Mouse (Mus musculus): Measurements from ENCODE around the gene Rbfox1. TPM values are rescaled to one million over a fixed set of nuclear protein-coding genes. Genes with fewer than 3 reads are reported as not detected.

Gene Rbfox1
- polyA plus RNA-seq, 1 experiment = not detected

DNA sequence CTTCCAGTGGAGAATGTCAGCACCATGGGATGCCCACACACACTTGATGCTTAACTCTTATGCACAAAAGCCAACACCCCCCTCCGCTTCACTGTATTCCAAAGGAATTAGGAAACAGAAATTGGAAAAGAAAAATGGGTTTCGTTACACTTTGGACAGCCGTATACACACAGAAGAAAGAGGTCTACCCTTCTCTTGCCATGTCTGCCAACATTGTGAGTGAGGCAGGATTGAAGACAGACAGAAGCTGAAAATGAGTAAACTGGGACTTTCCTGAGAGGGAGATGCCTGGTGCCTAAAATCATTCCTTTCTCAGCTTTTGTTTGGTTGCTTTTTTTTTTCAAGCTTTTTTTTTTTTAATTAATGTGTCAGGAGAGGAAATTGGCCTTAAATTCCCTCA, 1000.5 kb downstream of the Rbfox1 start:
- H3K27ac ChIP-seq (ENCODE audit: control insufficient read depth, insufficient read depth, low read depth, low read length, poor library complexity) = no peak overlapping the region
- no peak for TF ChIP-seq POLR2A (IDR thresholded peaks at IDR 0.05; ENCODE audit: borderline replicate concordance, control insufficient read depth, low read depth, low read length)
- TF ChIP-seq CTCF (IDR thresholded peaks at IDR 0.05; ENCODE audit: control insufficient read depth, insufficient read depth, low read length) = no peak
- H3K4me1 ChIP-seq (ENCODE audit: control insufficient read depth, insufficient read depth, low read length) = no peaks in the 10 kb centered on the region
- no peak overlapping the region for H3K4me3 ChIP-seq (replicated peaks; ENCODE audit: control insufficient read depth, low read depth, low read length)
- 82% methylated on average over 3 of the region's 3 CpGs for WGBS

DNA sequence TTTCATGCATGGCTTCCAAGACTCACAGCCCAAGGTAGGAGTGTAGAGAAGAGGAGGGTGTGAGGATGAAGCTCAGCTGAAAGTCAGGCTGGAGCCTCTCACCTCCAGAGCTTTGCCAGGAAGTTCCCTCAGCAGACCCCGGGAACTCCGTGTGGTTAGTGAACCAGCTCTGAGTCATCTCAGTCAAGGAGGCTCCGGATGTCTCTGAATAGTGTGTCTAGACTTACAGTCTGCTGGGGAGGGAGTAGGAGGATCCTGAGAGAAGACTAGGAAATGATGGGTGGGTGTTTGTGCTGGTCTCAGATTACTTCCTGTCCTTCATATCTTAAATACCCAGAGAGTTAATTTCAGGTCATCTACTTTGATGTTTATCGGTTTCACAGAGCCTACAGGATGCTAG, 1004.1 kb downstream of the Rbfox1 start:
- H3K4me1 ChIP-seq (ENCODE audit: control insufficient read depth, insufficient read depth, low read length) = no peaks in the 10 kb centered on the region
- no peak overlapping the region for H3K4me3 ChIP-seq (replicated peaks; ENCODE audit: control insufficient read depth, low read depth, low read length)
- 4% methylated on average over 4 of the region's 4 CpGs for WGBS
- TF ChIP-seq CTCF (IDR thresholded peaks at IDR 0.05; ENCODE audit: control insufficient read depth, insufficient read depth, low read length) (no peak), POLR2A (IDR thresholded peaks at IDR 0.05; ENCODE audit: borderline replicate concordance, control insufficient read depth, low read depth, low read length) (no peak)
- no peak overlapping the region for H3K27ac ChIP-seq (ENCODE audit: control insufficient read depth, insufficient read depth, low read depth, low read length, poor library complexity)

DNA sequence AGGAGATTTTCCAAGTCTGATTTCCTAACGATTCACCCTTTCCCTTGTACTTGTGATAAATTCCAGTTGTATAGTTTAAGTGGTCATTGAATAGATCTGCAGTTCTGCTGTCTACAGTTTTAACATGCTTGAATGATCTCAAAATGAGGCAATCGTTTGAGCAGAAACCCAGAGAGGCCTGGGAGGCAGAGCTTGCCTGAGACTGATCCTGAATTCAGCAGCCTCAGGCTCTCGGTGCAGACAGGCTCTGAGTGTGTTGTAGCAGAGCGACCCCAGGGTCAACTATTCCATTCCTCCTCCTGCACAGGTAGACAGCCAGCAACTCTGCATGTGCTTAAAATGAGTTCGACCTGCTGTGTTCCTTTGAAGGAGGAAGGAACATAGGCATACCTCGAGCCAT, 1012.6 kb downstream of the Rbfox1 start:
- WGBS = 72% methylated on average over 6 of the region's 6 CpGs
- TF ChIP-seq POLR2A (IDR thresholded peaks at IDR 0.05; ENCODE audit: borderline replicate concordance, control insufficient read depth, low read depth, low read length) (no peak), CTCF (IDR thresholded peaks at IDR 0.05; ENCODE audit: control insufficient read depth, insufficient read depth, low read length) (no peak)
- Histone ChIP-seq H3K4me3 (replicated peaks; ENCODE audit: control insufficient read depth, low read depth, low read length) (no peak overlapping the region), H3K27ac (ENCODE audit: control insufficient read depth, insufficient read depth, low read depth, low read length, poor library complexity) (no peak overlapping the region), H3K4me1 (ENCODE audit: control insufficient read depth, insufficient read depth, low read length) (no peaks in the 10 kb centered on the region)

DNA sequence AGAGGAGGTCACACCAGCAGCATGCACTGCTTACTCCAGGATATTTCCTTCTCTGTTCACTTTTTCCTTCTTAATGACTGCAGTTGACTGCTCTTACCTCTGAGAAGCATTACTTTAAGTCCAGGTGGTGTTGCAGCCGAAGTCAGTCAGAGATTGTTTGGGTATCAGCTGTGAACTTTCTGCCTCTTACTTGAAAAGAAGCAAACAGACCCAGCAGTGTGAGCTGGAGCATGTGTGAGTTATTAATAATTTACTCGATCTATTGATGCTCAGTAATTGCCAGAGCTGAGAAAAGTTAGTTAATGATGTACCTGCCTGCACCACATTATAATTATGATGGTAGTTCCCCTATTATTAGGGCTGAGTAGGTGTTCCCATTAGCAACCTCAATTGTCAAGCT, 1014.9 kb downstream of the Rbfox1 start:
- no peak overlapping the region for H3K27ac ChIP-seq (ENCODE audit: control insufficient read depth, insufficient read depth, low read depth, low read length, poor library complexity)
- TF ChIP-seq CTCF (IDR thresholded peaks at IDR 0.05; ENCODE audit: control insufficient read depth, insufficient read depth, low read length) (no peak), POLR2A (IDR thresholded peaks at IDR 0.05; ENCODE audit: borderline replicate concordance, control insufficient read depth, low read depth, low read length) (no peak)
- 61% methylated on average over 2 of the region's 2 CpGs for WGBS
- H3K4me1 ChIP-seq (ENCODE audit: control insufficient read depth, insufficient read depth, low read length) = no peaks in the 10 kb centered on the region
- no peak overlapping the region for H3K4me3 ChIP-seq (replicated peaks; ENCODE audit: control insufficient read depth, low read depth, low read length)

DNA sequence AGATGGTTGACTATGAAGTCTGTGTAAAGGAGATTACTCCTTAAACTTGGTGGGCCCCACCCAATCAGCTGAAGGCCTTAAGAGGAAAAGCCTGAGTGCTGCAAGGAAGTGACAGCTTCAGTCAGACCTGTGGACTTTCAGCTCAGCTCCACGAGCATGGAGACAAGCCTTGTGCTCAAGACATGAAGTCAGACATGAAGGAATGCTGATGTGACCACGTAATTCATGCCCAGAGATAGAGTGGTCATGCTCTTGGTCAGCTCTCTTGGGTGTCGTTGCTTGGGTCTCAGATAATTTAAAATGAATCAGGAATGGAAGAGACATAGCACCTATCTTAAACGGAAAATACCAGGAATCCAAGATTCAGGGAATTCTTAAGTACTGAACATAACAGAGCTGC, 1019.8 kb downstream of the Rbfox1 start:
- TF ChIP-seq POLR2A (IDR thresholded peaks at IDR 0.05; ENCODE audit: borderline replicate concordance, control insufficient read depth, low read depth, low read length) = no peak
- no peak for TF ChIP-seq CTCF (IDR thresholded peaks at IDR 0.05; ENCODE audit: control insufficient read depth, insufficient read depth, low read length)
- WGBS = 50% methylated on average over 4 of the region's 4 CpGs
- H3K4me3 ChIP-seq (replicated peaks; ENCODE audit: control insufficient read depth, low read depth, low read length) = no peak overlapping the region
- no peak overlapping the region for H3K27ac ChIP-seq (ENCODE audit: control insufficient read depth, insufficient read depth, low read depth, low read length, poor library complexity)
- no peaks in the 10 kb centered on the region for H3K4me1 ChIP-seq (ENCODE audit: control insufficient read depth, insufficient read depth, low read length)

DNA sequence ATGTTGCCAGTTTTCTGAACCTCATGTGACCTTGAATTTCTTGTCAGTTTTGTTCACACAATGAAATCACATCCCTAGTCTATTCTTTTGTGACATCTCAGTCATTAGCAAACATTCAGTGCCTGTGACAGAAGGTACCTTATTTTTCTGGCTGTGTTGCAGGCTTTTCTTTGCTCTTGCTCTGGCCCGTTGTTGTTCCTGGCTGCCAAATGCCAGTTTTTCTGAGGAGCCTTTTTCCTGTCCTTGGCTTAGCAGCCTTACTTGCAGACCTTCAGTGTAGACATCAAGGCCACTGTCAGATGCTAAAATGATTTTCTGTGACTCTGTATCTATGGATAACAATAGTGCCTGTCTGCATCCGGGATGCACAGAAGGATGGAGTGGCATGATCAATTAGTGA, 1020.8 kb downstream of the Rbfox1 start:
- H3K27ac ChIP-seq (ENCODE audit: control insufficient read depth, insufficient read depth, low read depth, low read length, poor library complexity) = no peak overlapping the region
- no peak for TF ChIP-seq POLR2A (IDR thresholded peaks at IDR 0.05; ENCODE audit: borderline replicate concordance, control insufficient read depth, low read depth, low read length)
- TF ChIP-seq CTCF (IDR thresholded peaks at IDR 0.05; ENCODE audit: control insufficient read depth, insufficient read depth, low read length) = no peak
- 78% methylated on average over 2 of the region's 2 CpGs for WGBS
- no peaks in the 10 kb centered on the region for H3K4me1 ChIP-seq (ENCODE audit: control insufficient read depth, insufficient read depth, low read length)
- H3K4me3 ChIP-seq (replicated peaks; ENCODE audit: control insufficient read depth, low read depth, low read length) = no peak overlapping the region

DNA sequence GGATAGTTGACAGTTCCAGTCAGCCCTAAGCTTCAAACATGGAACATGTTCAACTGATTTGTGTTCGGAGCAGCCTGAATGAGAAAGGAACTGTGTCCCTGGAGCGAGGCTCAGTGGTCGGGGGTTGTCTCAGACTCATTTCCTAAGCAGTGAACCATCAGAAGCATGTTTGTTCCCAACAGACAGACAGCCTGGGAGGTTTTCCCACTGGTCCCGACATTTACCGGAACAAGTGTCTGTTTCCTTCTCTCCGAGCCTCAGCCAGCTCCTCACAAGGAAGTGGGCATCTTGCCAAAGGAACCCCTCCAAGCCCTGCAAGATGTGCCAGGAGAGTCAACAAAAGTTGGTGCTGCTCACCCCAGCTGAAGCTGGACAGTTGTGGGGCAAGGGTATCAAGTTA, 1022.4 kb downstream of the Rbfox1 start:
- H3K4me3 ChIP-seq (replicated peaks; ENCODE audit: control insufficient read depth, low read depth, low read length) = no peak overlapping the region
- WGBS = 61% methylated on average over 6 of the region's 6 CpGs
- no peak overlapping the region for H3K27ac ChIP-seq (ENCODE audit: control insufficient read depth, insufficient read depth, low read depth, low read length, poor library complexity)
- H3K4me1 ChIP-seq (ENCODE audit: control insufficient read depth, insufficient read depth, low read length) = no peaks in the 10 kb centered on the region
- TF ChIP-seq POLR2A (IDR thresholded peaks at IDR 0.05; ENCODE audit: borderline replicate concordance, control insufficient read depth, low read depth, low read length) (no peak), CTCF (IDR thresholded peaks at IDR 0.05; ENCODE audit: control insufficient read depth, insufficient read depth, low read length) (no peak)

DNA sequence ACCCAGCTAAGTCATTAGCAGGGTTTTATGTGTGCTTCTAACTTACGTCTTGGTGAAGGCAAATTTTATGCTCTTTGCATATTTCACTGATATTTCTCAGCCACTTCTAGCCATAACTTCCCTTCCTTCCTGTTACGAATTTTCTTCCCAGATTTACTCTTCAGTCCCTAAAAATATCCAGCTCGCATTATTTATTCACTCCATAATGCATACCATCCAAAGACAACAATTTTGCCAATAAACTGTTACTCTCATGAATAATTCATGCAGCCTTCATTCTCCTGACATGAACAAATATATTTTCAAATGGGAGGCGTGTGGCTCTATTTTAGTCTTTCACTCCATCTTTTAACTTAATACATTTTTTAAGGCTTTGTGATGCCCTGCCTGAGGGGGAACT, 1029.4 kb downstream of the Rbfox1 start:
- no peaks in the 10 kb centered on the region for H3K4me1 ChIP-seq (ENCODE audit: control insufficient read depth, insufficient read depth, low read length)
- no peak overlapping the region for H3K4me3 ChIP-seq (replicated peaks; ENCODE audit: control insufficient read depth, low read depth, low read length)
- no peak overlapping the region for H3K27ac ChIP-seq (ENCODE audit: control insufficient read depth, insufficient read depth, low read depth, low read length, poor library complexity)
- 79% methylated on average over 4 of the region's 4 CpGs for WGBS
- TF ChIP-seq CTCF (IDR thresholded peaks at IDR 0.05; ENCODE audit: control insufficient read depth, insufficient read depth, low read length) = no peak
- TF ChIP-seq POLR2A (IDR thresholded peaks at IDR 0.05; ENCODE audit: borderline replicate concordance, control insufficient read depth, low read depth, low read length) = no peak

DNA sequence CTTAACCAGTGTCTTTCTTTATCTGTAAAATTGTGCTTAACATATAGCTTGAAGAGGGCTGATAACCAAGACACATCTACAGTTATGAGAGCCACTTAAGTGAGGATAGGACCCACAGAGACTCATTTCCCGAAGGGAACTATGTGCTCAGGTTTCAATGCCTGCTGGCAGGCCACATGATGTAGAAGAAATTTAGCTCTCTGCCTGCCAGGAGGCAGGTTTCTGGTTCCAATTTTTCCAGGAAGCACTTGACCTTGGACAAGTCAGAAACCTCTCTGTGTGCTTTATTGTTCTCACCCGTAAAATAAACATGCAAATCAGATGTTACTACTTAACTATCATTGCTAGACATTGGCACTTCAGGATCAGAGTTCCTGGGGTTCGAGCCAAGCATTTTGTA, 1033.5 kb downstream of the Rbfox1 start:
- no peak overlapping the region for H3K27ac ChIP-seq (ENCODE audit: control insufficient read depth, insufficient read depth, low read depth, low read length, poor library complexity)
- H3K4me1 ChIP-seq (ENCODE audit: control insufficient read depth, insufficient read depth, low read length) = no peaks in the 10 kb centered on the region
- WGBS = 44% methylated on average over 3 of the region's 3 CpGs
- TF ChIP-seq POLR2A (IDR thresholded peaks at IDR 0.05; ENCODE audit: borderline replicate concordance, control insufficient read depth, low read depth, low read length) = no peak
- TF ChIP-seq CTCF (IDR thresholded peaks at IDR 0.05; ENCODE audit: control insufficient read depth, insufficient read depth, low read length) = no peak
- no peak overlapping the region for H3K4me3 ChIP-seq (replicated peaks; ENCODE audit: control insufficient read depth, low read depth, low read length)

Data from bone marrow, adult 2 months (tissue).